Mouse (Mus musculus) cerebellum, postnatal 14 days (tissue): ENCODE measurements around the gene Bcl10.
"Not testable (repeated sequence)": the region's sequence is repeated elsewhere in the genome, so short reads cannot be mapped to it uniquely, and the experiment has no call there.

Source experiments
- DNase-seq, 2 experiments: peaks; one replicate each; pipeline ENCODE4 v3.0.0; 2021; ENCODE audit warnings: mixed read lengths in 2 of 2

The Bcl10 gene

DNA sequence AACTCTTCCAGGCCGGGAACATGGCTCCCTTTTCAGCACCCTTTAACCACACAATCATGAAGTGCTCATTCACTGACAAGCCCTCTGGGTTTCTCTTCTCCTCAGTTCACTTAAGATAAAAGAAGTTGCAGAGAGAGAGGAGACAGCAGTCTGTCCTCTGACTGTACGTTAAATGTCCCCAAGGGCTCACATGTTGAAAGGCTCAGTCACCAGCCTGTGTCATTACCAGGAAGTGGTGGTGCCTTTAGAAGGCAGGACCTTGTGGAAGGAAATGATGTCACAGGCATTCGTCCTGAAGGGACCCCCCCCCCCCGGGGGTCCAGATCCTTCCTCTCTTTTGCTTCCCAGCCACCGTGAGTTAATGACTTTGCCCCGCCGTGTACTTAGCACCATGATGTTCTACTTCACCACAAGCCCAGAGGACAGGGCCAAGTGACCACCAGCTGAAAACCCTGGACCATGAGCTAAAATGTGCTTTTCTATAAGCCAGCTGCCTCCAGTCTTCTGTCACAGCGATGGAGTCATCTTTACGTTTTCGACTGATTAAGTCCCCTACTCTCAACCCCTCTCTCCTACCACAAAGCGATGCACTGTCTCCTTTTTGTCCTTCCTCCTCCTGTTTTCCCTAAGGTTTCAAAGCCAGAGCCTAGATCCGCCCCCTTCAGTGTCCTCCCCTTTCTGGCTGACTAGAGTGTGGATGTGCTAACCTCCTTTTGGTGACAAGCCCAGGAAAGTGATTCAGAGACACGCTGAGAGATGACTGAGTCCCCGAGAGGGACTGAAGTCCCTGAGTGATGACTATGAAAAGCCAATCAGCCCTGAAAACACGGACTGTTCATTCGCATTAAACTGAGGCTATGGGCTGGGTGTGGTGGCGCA lies 28.9 kb downstream of the Bcl10 start:
- DNase-seq = no peak

DNA sequence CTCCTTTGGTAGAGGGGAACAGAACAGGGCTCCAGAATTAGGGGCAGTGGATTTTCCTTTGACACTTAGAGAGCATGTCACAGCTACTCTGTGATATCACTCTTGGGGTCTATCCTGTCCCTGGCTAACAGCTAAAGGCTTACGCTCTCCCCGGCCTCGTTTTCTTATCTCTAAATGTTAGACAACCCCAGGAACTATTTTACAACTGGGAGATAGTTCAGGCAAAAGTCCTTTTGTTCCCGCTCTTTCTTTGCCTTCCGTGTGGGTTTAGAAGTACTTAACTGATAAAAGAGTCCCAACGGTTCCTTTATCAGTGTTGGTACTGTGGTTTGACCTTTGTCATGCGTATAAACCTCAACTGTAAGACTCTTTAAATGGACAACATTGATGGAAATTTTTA lies 30.3 kb downstream of the Bcl10 start:
- no peak for DNase-seq

- no peak for DNase-seq
Observed at GRCm38 (mm10) chr3:145953411-145953810, 30.8 kb downstream of the Bcl10 start.

- DNase-seq = no peak
Observed at GRCm38 (mm10) chr3:145959824-145960223, 37.2 kb downstream of the Bcl10 start.

DNA sequence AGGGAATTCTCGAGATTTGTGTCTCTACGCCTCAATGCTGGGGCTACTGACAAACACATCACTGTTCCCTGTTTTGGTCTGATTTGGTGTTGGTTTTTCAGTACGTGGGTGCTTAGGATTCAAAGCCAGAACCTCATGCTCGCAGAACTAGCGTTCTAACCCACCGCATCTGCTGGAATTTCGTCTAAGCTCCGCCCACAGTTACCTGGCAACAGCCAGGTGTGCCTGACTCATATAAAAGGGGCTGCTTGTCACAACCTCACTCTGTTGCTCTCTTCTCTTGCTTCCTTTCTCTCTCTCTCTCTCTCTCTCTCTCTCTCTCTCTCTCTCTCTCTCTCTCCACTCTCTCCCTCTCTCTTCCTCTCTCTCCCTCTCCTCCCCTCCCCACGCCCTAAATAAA lies 39.8 kb downstream of the Bcl10 start:
- DNase-seq = no peak

GRCm38 (mm10) chr3:145963101-145964017 lies 40.8 kb downstream of the Bcl10 start:
- no peak for DNase-seq

GRCm38 (mm10) chr3:145964018-145964387 lies 41.4 kb downstream of the Bcl10 start:
- DNase-seq = no peak

DNA sequence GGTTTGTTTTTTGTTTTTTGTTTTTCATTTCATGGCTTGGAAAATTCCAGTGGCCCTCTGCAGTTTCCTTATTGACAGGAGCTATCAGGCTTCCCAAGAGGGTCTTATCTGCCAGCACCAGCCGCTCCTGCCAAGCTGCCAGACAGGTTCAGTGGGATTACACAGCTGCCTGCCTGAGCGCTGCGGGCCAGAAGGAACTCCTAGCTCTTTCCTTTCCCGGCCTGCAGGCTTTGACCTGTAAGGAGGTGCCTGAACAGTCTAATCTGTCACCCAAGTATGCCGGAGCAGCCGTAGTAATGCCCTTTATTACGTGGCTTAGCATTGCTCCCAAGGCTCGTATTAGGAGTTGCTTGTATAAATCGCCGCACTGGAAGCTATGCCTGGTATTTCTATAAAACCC lies 41.9 kb downstream of the Bcl10 start:
- DNase-seq = no peak

DNA sequence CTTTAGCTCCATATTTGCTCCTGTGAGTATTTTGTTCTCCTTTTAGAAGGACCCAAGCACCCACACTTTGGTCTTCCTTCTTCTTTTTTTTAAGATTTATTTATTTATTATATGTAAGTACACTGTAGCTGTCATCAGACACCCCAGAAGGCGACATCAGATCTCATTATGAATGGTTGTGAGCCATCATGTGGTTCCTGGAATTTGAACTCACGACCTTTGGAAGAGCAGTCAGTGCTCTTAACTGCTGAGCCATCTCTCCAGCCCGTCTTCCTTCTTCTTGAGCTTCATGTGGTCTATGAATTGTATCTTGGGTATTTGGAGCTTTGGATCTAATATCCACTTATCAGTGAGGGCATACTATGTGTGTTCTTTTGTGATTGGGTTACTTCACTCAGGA lies 43.0 kb downstream of the Bcl10 start:
- not testable (repeated sequence) for DNase-seq

- no peak for DNase-seq
Observed at GRCm38 (mm10) chr3:145966806-145967205, 44.2 kb downstream of the Bcl10 start.

- no peak for DNase-seq
Observed at GRCm38 (mm10) chr3:145969031-145969501, 46.5 kb downstream of the Bcl10 start.

DNA sequence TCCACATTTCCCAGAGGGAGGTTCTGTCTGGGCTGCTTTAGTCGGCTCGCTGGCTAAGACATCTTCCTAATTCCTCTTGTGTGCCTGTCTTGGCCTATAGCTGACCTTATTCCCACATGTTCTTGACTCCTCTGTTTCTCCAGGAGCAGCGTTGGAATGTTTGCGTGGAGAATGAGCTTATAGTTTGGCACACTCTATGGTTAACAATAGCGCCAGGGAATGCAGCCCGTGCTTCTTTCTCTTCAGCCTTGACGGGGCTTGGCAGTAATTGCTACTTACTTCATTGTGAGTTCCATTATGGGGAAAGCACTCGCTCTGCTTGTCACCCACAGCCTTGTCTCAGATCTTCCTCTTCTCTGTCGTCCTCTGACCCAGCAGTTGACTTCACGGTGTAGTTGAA lies 48.9 kb downstream of the Bcl10 start:
- DNase-seq = no peak

DNA sequence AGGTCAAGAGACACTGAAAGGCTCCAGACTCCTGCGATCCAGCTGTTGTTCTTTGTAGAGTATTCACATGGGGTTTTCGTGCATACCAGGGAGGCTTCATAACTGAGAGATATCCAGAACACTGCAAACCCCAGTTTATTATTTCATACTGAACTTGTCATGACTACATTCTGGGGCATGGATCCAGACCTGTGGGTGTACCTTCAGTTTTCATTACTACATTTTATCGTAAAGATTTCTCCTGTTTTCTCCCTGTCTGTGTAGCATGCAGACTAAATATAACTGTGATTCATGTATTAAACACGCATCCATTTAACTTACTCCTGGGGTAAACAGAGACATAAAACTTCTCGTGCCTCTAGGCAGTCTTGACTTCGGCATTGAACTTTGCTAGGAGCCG lies 52.4 kb downstream of the Bcl10 start:
- no peak for DNase-seq
